Mouse (Mus musculus) liver, adult (tissue): ENCODE data around the gene Lyst.

Source experiments
- GATA4 ChIP-seq: IDR thresholded peaks from 2 replicates; pipeline ENCODE4 v1.6.1; 2014; ENCODE audit warnings: mild to moderate bottlenecking, low read length; ENCODE audit not compliant: insufficient replicate concordance

The Lyst gene

DNA sequence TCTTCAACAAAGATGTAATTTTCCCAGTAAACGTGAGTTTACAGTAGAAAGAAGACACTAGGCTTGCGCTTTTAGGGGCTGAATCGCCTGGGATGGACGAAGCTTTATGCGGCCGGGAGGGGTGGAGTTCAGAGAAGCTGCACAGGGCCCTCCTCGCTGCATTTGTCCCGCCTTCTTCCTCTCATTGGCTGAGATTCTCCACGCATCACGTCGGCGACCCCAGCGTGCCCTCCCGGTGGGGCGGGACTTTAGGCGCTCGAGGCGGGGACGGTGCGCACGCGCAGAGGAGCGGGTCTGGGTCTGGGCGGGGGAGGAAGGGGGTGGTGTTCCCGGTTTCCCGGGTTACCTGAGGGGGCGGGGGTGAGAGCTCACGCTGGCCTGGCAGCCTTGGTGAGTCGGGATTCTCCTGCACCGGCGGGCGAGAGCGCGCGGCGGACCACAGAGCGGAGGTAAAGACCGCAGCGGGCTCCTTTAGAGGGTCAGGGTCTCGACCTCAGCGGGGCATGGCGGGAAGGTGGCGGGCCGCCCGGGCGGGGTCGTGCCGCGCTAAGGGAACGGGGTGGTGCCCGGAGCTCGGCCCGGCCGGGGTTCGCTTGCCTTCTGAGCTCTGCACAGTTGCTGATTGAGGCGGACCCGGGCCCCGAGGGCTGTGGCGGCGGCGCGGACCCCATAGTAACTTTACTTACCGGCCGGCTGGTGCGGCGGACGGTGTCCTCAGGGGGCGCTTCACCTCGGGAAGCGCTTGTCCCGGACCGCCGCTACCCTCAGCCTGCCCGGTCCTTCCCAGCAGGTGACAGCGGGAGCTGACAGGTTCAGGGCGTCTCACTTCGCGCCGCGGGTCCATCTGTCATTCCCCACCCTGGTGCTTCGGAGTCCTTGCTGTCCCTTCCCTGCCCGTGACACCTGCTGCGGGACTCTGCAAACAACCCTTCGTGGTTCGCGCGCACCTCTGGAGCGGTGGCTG lies at the start of gene Lyst:
Gene Lyst (plus strand): TSS at position 350 of the 964 bp plus-strand sequence.
- TF ChIP-seq GATA4, result peak; percentile 26; the same call in 1 of the 2 replicates

DNA sequence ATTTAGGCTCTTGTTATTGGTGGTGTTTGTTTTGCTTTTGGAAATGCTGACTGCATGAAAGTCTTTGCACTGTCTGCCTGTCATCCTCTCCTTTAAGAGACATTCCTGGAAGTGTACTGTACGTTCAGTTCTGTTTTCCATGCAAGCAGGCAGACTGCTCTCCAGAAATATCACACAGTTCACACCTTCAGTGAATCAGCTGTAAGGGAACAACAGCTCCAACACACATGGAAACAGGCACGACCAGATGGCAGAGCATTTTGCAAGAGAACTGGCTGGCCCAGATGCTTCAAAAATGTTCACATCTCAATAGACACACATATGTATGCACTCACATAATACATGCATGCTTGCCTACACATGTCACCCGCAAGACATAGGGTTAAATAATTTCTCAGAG lies 43.4 kb upstream of the Lyst start:
- TF ChIP-seq GATA4, result no peak

DNA sequence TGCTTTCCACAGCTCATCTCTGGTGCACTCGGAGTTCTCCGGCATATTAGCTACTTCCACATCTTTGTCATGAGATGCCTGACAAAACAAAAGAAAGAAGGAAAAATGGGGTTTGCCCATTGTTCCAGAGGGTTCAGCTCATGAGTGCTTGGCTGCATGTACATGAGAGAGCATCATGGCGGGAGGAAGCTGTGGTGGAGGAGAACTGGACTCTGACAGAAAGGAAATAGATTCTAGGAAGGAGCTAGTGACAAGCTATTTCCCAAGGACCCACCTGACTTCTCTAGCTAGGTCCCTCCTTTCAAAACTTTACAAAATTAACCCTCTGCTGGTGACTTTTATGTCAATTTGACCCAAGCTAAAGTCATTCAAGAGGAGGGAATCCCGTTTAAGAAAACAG lies 42.3 kb upstream of the Lyst start:
- no peak for TF ChIP-seq GATA4

DNA sequence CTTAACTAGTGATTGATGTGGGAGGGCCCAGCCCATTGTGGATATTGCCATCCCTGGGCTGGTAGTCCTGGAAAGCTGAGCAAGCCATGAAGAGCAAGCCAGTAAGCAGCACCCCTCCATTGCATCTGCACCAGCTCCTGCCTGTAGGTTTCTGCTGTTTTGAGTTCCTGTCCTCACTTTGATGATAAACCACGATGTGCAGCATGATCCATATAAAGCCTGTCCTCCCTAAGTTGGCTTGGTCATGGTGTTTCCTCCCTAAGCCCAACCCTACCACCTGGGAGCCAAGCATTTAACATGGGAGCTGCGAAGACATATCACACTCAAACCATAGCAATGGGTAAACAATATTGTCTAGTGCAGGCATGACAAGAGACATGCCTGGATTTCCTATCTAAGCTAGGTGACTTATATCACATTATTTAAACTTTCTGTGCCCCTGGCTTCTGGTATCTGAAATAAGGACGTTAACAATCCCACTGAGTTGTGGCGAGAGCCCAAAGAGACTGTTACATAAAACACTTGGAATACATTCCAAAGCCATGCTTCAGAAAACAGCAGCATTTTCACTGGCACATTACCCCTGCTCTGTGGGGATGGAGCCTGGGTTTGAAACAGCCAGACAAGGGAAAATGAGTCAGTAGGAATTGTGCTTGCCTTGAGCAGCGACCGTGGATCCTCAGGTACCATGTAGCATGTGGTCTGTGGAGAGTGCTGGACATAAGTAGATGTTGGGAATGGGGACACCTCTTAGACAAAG lies 41.6 kb upstream of the Lyst start:
- TF ChIP-seq GATA4, result no peak

DNA sequence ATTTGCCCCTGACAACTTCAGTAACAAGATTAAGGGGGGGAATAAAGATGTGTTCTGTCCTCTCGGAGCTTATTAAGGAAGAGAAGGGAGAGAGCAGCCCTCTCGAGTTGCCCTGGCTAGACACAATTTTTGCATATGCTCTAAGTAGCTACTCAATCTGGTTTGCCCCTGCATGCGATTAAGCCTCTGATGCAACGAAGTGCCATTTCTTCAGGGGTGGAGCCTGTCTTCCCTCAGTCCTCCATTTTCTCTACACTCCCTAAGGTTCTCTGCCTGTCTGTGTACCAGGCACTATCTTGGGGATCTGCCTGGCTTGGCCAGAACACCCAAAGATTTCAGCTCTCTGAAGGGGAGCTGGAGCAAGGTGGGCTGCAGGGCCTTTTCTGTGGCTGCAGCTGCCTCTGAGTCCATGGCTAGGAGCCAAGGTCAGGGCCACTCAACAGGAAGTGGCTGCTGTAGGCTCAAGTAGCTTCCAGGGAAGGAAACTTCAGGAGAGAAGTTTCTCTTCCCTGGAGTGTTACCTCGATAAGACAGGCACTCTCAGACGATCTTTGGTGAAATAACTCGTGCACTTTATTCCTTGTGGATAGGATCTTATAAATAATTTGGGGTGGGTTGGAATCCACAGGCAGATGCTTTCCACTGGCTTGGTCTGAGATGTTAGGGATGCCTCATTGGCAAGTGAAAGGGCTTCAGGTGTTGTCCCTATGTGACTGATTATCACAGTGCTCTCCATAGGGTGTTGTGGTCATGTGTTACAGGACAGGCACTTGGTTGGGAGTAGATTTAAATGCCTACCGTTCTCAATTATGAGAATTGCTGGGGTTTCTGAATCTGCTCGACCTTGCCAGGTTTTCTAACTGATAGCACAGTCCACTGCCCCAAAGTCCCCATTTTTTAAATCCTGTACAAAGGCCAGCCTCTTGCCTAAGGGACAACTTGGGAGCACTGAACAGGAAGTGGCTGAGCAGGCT lies 40.2 kb upstream of the Lyst start:
- no peak for TF ChIP-seq GATA4

DNA sequence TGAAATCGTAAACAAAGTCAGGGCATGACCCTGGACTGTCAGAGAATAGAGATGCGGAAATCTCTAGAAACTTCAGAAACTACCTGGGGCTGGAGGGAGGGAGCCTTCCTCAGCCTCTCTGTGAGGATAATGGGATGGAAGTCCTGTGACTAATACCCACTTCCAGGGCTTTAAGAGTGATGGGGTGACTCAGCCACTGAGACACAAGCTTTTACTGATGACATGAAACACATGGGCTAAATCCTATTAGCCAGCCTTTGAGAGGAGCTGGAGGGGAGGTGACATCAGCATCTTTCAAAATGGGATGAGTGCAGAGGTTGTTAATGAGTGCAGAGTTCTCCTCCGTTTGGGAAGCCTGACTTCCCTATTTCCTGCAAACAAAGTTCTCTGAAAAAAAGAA lies 38.2 kb upstream of the Lyst start:
- TF ChIP-seq GATA4, result no peak

DNA sequence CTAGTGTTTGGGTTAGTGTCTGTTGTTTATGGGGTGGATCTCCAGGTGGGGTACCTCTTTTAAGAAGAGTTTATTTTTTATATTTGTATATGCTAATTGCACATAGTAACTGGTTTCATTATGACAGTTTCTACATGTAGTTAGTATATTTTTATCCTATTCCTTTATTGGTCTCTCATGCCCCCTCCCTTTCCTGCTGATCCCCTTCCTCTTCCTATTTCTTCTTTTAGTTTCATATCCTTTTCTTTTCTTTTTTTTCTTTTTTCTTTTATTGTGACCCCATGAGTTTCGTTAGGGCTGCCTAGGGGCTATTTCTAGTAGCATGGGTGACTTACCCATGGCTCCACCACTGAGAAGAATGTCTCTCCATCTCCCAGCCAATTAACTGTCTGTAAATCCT lies 36.5 kb upstream of the Lyst start:
- TF ChIP-seq GATA4, result no peak

DNA sequence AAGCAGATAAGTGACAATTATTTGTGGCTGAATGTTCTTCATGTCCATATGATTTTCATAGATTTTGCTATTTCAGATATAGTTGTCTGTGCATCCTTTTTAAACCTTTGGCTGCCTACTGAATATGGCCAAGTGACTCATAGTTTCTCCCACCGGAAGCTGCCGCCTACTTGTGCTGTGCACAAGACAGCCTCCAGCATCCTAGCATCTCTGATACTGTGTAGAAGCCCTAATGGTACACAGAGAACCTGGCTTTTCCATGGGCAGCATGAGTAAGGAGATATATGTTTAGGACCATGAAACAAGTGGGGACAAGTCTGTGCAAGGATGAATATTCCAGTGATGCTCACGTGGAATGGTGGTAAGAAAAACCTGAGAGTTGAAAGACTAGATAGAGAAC lies 35.0 kb upstream of the Lyst start:
- TF ChIP-seq GATA4, result no peak

DNA sequence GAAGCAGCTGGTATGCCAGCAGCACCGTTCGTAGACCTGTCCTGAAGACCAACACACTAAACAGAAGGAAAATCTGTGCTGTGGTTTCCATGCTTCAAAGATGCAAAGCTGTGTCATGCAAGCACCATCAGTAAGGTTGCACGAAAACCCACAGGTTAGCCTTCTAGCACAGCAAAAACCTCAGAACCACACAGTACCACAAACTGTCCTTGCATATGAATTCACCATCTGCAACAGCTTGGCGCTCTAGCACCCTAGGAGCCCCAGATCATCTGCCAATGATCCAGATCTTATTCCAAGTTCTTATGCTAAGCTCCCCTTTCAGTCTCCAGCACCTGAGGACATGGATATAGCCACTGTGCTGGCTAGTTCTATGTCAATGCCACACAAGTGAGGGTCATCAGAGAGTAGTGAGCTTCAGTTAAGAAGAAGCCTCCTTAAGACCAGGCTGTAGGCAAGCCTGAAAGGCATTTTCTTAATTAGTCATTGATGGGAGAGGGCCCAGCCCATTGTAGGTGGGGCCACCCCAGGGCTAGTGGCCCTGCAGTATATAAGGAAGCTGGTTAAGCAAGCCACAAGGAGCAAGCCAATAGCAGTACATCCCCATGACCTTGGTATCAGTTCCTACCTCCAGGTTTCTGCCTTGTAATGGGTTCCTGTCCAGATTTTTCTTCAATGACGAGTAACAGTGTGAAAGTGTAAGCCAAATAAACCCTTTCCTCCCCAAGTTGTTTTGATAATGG lies 33.0 kb upstream of the Lyst start:
- no peak for TF ChIP-seq GATA4

DNA sequence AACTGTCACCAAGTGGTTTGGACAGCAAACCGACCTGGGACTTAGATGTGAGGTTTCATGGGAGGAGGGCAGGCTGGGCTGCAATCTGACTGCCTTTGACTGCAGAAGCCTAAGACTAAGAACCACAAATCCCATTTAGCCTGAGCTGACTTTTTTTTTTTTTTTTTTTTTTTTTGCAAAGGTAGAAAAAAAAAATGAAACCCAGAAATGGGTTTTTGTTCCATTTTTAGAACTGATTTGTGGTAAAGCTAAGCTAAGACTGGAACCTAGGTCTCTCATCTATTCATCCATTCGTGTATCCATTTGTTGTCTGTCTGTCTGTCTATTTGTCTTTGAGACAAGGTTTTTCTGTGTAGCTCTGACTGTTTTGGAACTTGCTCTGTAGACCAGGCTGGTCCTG lies 31.9 kb upstream of the Lyst start:
- no peak for TF ChIP-seq GATA4

DNA sequence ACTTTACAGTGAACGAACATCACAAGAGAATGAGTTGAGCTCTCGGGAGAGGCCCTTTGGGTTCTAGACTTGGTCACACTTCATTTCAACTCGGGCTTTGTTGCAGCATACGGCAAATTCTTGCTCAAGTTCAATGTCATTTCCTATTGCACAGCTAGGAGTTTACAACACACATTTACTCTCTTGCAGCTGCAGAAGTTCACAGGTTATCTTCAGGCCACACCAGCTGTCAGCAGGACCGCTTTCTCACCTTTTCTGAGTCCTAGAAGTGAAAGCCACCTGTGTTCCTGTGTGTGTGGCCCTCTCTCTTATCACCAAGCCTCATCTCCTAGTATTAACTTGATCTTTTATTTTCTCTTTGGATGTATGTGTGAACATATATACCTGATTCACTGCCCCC lies 31.3 kb upstream of the Lyst start:
- peak; percentile 25; the same call in 1 of the 2 replicates for TF ChIP-seq GATA4

DNA sequence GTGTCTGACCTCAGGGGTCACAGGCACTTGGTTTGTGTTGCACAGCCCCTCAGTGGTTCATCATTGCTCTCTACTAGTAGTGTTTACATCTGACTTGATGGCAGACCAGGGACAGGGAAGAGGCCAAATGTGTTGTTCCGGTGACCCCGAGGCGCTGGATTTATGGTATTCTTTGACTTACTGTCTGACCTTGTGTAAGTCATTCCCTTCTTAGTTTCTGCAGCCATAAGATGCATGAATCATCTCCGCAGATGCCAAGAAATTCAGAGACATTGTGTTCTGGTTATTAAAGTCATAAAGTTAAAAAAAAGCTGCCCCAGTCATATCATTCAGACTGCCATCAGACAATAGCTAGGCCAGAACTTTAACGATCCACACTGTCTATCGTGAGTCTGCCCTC lies 27.6 kb upstream of the Lyst start:
- no peak for TF ChIP-seq GATA4

DNA sequence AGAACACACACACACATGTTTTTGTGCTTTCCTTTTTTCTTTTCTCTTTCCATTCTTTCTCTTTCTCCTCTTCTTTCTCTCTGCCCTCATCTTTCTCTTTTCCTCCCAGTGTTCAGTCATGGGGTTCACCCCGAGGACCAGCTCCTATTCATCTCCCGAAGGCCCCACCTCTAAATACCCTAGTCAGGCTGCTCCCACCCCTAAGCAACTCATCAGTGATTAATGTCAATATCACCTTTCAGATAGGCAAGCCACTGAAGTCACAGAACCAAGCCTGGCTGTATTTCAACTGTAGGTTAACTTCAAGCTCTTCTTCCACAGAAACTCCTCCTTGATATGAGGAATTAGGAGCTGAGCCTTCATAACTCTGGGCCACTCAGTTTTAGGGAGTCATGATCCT lies 26.1 kb upstream of the Lyst start:
- TF ChIP-seq GATA4, result no peak

DNA sequence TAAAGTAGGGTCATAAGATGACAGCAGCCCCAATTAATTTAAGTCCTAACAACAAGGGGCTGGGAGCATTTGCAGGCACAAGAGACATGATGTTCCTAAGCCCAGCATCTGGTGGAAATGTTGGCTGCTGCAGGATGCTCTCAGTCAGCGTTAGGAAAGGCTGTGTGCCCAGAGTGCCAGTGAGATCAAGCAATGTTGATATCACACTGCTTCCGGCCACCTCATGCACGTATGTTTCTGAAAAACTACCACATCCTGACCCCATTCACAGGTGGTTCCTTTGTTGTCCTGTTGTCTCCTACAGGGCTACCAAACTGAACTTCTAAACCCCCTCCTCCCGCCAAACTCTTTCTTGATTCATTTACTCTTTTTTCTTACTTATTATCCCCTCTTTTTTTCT lies 25.7 kb upstream of the Lyst start:
- TF ChIP-seq GATA4, result no peak
